Mouse (Mus musculus): Measurements from ENCODE around the gene Smyd3.

GRCm38 (mm10) chr1:179004133-179004866 is 513.5 kb downstream of the Smyd3 start:
- TF ChIP-seq CTCF (IDR thresholded peaks at IDR 0.05) (no peak), EP300 (IDR thresholded peaks at IDR 0.05) (no peak)
